Mouse (Mus musculus) midbrain, embryonic 12.5 days (tissue): Measurements from ENCODE around the gene Tlk1. TPM values are rescaled to one million over a fixed set of nuclear protein-coding genes. Genes with fewer than 3 reads are reported as not detected.
A peak's percentile ranks its signal among the peaks of the same experiment; 100 is the strongest.

ENCODE experiments used
- ATAC-seq: fragments of 200-750 bp; cut with Nextera tagmentation; 2 replicates; pipeline ENCODE4 v1.8.0; 2017; ENCODE audit warnings: low read depth, moderate TSS enrichment, moderate library complexity; ENCODE audit not compliant: low FRiP score
- H3K27ac ChIP-seq: fragments of 300-500 bp; sonication (generic); replicated peaks from 2 replicates; pipeline ENCODE4 v1.5.1; 2016; ENCODE audit warnings: mild to moderate bottlenecking
- H3K27me3 ChIP-seq: fragments of 300-500 bp; sonication (generic); 2 replicates; pipeline ENCODE4 v1.6.1; 2016; ENCODE audit warnings: mild to moderate bottlenecking
- H3K36me3 ChIP-seq: fragments of 300-500 bp; sonication (generic); 2 replicates; pipeline ENCODE4 v1.6.1; 2016
- H3K4me1 ChIP-seq: fragments of 300-500 bp; sonication (generic); 2 replicates; pipeline ENCODE4 v1.6.1; 2016
- H3K4me2 ChIP-seq: fragments of 300-500 bp; sonication (generic); replicated peaks from 2 replicates; pipeline ENCODE4 v1.6.1; 2016; ENCODE audit warnings: mild to moderate bottlenecking, moderate library complexity
- H3K4me3 ChIP-seq: fragments of 300-500 bp; sonication (generic); 2 replicates; pipeline ENCODE4 v1.5.1; 2016; ENCODE audit warnings: mild to moderate bottlenecking
- H3K9ac ChIP-seq: fragments of 300-500 bp; sonication (generic); replicated peaks from 2 replicates; pipeline ENCODE4 v1.6.1; 2016; ENCODE audit warnings: mild to moderate bottlenecking, moderate library complexity
- H3K9me3 ChIP-seq: fragments of 300-500 bp; sonication (generic); 2 replicates; pipeline ENCODE4 v1.6.1; 2016; ENCODE audit warnings: mild to moderate bottlenecking
- WGBS: fragments of 180-500 bp; shearing (Covaris S2); methylation state at CpG from one replicate; pipeline ENCODE4 v1.1.7; 2016; 5-methylcytosine and 5-hydroxymethylcytosine counted together
- polyA plus RNA-seq: library from polyadenylated mRNA; unstranded; fragments of >200 nt; fragmentation: Nextera tagmentation; extraction: Ambion mirVana; gene quantifications from 2 replicates; pipeline ENCODE4 v1.2.1, GENCODE M21; 2016

The Tlk1 gene
- polyA plus RNA-seq, 1 experiment from 2014 or later: 35.4 TPM

DNA sequence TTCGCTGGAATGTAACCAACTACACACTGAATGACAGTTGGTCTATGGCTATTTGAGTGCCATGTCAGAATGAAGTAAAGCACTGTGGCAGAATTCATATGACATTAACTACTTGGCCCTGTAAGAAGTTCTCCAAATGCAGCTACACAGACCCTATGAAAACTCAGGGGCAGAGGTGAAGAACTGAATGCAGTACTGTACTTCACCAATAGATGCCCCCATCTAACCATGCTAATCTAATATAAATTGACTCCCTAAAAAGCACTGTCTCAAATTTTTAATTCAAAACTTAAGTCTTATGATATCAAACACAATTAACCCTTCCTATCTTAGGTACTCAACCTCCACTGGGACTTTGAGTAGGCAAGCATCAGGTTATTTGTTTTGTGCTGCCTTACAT lies 45.9 kb downstream of the Tlk1 start:
- Histone ChIP-seq H3K27ac (no peak overlapping the region), H3K9me3 (no peaks in the 10 kb centered on the region), H3K27me3 (no peaks in the 10 kb centered on the region), H3K4me1 (0 out of 2 replicates have a peak, but pooled peaks cover 2% of the 10 kb centered on the region), H3K4me2 (no peak overlapping the region), H3K9ac (no peak overlapping the region), H3K4me3 (no peak overlapping the region), H3K36me3 (no peaks in the 10 kb centered on the region)
- 97% methylated on average over 1 of the region's 1 CpGs for WGBS
- no peak for ATAC-seq

DNA sequence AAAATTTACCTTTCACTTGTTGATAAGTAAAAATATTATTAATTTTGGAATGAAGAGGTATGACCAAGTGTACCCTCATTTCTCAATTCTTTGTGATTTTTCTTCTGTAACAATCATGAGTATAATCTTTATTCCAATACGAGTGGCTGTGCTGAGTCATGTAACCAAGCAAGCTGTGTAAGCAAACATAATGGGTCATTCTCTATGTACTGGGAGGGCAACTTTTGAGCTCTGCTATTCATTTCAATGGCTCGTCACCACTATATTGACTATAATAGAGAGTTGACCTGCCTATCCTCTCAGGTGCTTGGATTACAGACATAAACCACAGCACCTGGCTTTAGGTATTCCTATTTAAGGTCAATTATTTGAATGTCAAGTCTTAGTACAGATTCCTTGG lies 48.8 kb downstream of the Tlk1 start:
- ATAC-seq: no peak
- no peaks in the 10 kb centered on the region for H3K27me3 ChIP-seq

DNA sequence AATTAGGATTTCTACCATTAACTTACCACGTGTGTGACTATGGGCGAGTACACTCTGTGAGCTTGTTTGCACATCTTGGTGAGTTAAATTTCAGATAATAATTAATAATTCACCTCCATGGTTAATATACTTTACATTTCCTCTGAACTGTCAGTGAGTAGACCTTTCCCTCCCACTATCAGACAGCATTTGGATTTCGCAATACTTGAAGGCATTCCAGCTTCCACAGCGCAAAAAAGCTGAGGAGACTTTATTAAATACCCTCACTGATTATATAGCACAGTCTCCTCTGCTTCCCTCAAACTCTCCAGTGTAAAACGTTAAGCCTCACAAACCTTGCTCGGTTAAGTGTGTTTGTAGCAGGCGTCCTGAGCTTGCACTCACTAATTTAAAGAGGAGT lies 60.8 kb downstream of the Tlk1 start:
- 92% methylated on average over 7 of the region's 7 CpGs for WGBS
- no peak for ATAC-seq
- H3K27me3 ChIP-seq: no peaks in the 10 kb centered on the region

More for the DNA sequence above, 48.8 kb downstream of the Tlk1 start:
- H3K4me3 ChIP-seq: no peak overlapping the region
- H3K4me2 ChIP-seq: no peak overlapping the region
- H3K36me3 ChIP-seq: no peaks in the 10 kb centered on the region
- H3K9ac ChIP-seq: no peak overlapping the region
- no peaks in the 10 kb centered on the region for H3K9me3 ChIP-seq
- 76% methylated on average over 2 of the region's 2 CpGs for WGBS
- no peak overlapping the region for H3K27ac ChIP-seq
- H3K4me1 ChIP-seq: 0 out of 2 replicates have a peak, but pooled peaks cover 2% of the 10 kb centered on the region

GRCm38 (mm10) chr2:70762741-70763140 lies 62.8 kb downstream of the Tlk1 start:
- no peaks in the 10 kb centered on the region for H3K27me3 ChIP-seq
- H3K27ac ChIP-seq: no peak overlapping the region
- no peaks in the 10 kb centered on the region for H3K4me1 ChIP-seq
- no peak overlapping the region for H3K4me2 ChIP-seq
- H3K9me3 ChIP-seq: no peaks in the 10 kb centered on the region
- H3K9ac ChIP-seq: no peak overlapping the region
- 94% methylated on average over 1 of the region's 1 CpGs for WGBS
- no peak overlapping the region for H3K4me3 ChIP-seq
- no peak for ATAC-seq
- no peaks in the 10 kb centered on the region for H3K36me3 ChIP-seq

More for the DNA sequence above, 60.8 kb downstream of the Tlk1 start:
- Histone ChIP-seq H3K4me2 (no peak overlapping the region), H3K27ac (no peak overlapping the region), H3K4me1 (no peaks in the 10 kb centered on the region), H3K9ac (no peak overlapping the region), H3K9me3 (no peaks in the 10 kb centered on the region), H3K4me3 (no peak overlapping the region), H3K36me3 (no peaks in the 10 kb centered on the region)

- peaks cover 17% of the 10 kb centered on the region for H3K36me3 ChIP-seq
These were observed 73.4 kb downstream of the Tlk1 start for GRCm38 (mm10) chr2:70752149-70752548.

GRCm38 (mm10) chr2:70751655-70752054 lies 73.9 kb downstream of the Tlk1 start:
- H3K27ac ChIP-seq: no peak overlapping the region
- no peaks in the 10 kb centered on the region for H3K27me3 ChIP-seq
- WGBS: 98% methylated on average over 2 of the region's 2 CpGs
- no peak for ATAC-seq
- no peaks in the 10 kb centered on the region for H3K4me1 ChIP-seq
- peaks cover 15% of the 10 kb centered on the region for H3K36me3 ChIP-seq
- no peak overlapping the region for H3K9ac ChIP-seq
- H3K9me3 ChIP-seq: no peaks in the 10 kb centered on the region
- H3K4me2 ChIP-seq: no peak overlapping the region
- no peak overlapping the region for H3K4me3 ChIP-seq

More at GRCm38 (mm10) chr2:70752149-70752548, 73.4 kb downstream of the Tlk1 start:
- no peak for ATAC-seq
- no peak overlapping the region for H3K4me3 ChIP-seq
- no peak overlapping the region for H3K9ac ChIP-seq
- no peaks in the 10 kb centered on the region for H3K9me3 ChIP-seq
- WGBS: 99% methylated on average over 5 of the region's 5 CpGs
- no peak overlapping the region for H3K27ac ChIP-seq
- no peaks in the 10 kb centered on the region for H3K27me3 ChIP-seq
- no peaks in the 10 kb centered on the region for H3K4me1 ChIP-seq
- H3K4me2 ChIP-seq: no peak overlapping the region

DNA sequence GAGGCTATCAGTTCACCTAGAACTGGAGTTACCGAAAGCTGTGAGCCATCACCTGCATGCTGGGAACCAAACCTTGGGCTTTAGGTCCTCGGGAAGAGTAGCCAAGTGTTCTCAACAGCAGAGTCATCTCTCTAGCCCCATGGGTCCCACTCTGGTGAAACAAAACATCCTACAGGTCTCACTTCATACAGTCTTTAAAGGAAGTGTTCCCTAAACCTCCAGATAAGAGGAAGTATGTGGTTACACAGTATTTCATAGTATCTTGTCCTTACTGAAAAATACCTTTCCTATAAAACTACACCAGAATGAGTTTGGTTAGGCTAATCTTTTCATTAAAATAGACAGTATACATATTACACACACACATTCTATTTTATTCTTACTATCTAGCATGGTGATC lies 82.9 kb downstream of the Tlk1 start:
- H3K9ac ChIP-seq: no peak overlapping the region
- H3K27me3 ChIP-seq: no peaks in the 10 kb centered on the region
- H3K9me3 ChIP-seq: no peaks in the 10 kb centered on the region
- H3K4me3 ChIP-seq: no peak overlapping the region
- 0 out of 2 replicates have a peak overlapping the region, but pooled peaks have one; percentile 25 for H3K27ac ChIP-seq
- peaks cover 44% of the 10 kb centered on the region for H3K36me3 ChIP-seq
- WGBS: 84% methylated on average over 2 of the region's 2 CpGs
- no peak overlapping the region for H3K4me2 ChIP-seq
- peaks cover 4% of the 10 kb centered on the region; the same call in 1 of the 2 replicates for H3K4me1 ChIP-seq
- ATAC-seq: no peak

DNA sequence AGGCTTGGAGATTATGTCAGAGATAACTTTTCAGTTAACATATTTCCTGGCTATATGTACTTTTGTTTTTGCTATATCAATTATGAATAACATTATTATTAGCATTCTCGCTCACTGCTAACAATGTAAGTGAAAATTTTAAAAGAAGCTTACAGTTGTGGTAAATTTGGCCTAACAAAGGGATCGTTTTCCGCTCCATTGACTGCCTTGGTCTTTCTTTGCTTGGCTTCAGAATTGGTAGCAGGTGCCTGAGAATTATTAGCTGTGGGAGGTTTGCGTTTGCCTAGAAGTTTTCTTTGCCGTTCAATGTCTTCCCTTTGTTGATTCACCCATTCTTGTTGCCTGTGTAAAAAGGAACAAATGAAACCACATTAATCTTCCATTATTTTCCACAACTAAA lies 83.6 kb downstream of the Tlk1 start:
- Histone ChIP-seq H3K27me3 (no peaks in the 10 kb centered on the region), H3K36me3 (peaks cover 50% of the 10 kb centered on the region), H3K9me3 (no peaks in the 10 kb centered on the region), H3K4me3 (no peak overlapping the region), H3K9ac (no peak overlapping the region), H3K27ac (no peak overlapping the region), H3K4me2 (no peak overlapping the region), H3K4me1 (peaks cover 4% of the 10 kb centered on the region; the same call in 1 of the 2 replicates)
- 61% methylated on average over 5 of the region's 5 CpGs for WGBS
- ATAC-seq: no peak

- ATAC-seq: no peak
- H3K4me3 ChIP-seq: no peak overlapping the region
- no peak overlapping the region for H3K4me2 ChIP-seq
- H3K4me1 ChIP-seq: no peaks in the 10 kb centered on the region
- no peak overlapping the region for H3K27ac ChIP-seq
- 94% methylated on average over 5 of the region's 5 CpGs for WGBS
- no peak overlapping the region for H3K9ac ChIP-seq
- peaks cover 32% of the 10 kb centered on the region for H3K36me3 ChIP-seq
- H3K9me3 ChIP-seq: no peaks in the 10 kb centered on the region
- H3K27me3 ChIP-seq: no peaks in the 10 kb centered on the region
These were observed 89.5 kb downstream of the Tlk1 start for GRCm38 (mm10) chr2:70736008-70736407.

- Histone ChIP-seq H3K9me3 (no peaks in the 10 kb centered on the region), H3K4me1 (no peaks in the 10 kb centered on the region), H3K27ac (no peak overlapping the region), H3K36me3 (peaks cover 31% of the 10 kb centered on the region), H3K4me3 (no peak overlapping the region), H3K4me2 (no peak overlapping the region), H3K9ac (no peak overlapping the region), H3K27me3 (no peaks in the 10 kb centered on the region)
- WGBS: 85% methylated on average over 3 of the region's 4 CpGs
- no peak for ATAC-seq
These were observed 90.0 kb downstream of the Tlk1 start for GRCm38 (mm10) chr2:70735534-70735933.

DNA sequence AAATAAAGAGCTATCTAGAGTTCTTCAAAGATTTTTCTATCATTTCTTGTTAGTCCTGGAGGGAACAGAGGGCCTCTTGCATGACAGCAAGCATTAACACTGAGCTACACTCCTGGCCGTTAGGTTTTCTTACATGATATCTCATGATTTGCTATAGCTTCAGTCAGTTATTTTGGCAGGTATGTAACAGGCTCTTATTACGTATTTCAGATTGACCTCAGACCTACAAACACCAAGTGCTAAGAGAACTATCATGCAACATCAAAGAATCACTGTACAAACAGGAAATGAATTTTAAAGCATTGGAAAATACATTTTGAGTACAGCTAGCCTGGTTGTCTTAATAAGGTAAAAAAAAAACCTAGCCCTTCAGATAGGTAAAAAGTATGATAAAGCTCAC lies 98.4 kb downstream of the Tlk1 start:
- no peak for ATAC-seq
- H3K9ac ChIP-seq: no peak overlapping the region
- H3K4me1 ChIP-seq: no peaks in the 10 kb centered on the region
- 86% methylated on average over 2 of the region's 2 CpGs for WGBS
- no peak overlapping the region for H3K4me2 ChIP-seq
- no peak overlapping the region for H3K4me3 ChIP-seq
- no peak overlapping the region for H3K27ac ChIP-seq
- H3K36me3 ChIP-seq: peaks cover 33% of the 10 kb centered on the region
- H3K27me3 ChIP-seq: no peaks in the 10 kb centered on the region
- no peaks in the 10 kb centered on the region for H3K9me3 ChIP-seq

- Histone ChIP-seq H3K27ac (no peak overlapping the region), H3K27me3 (no peaks in the 10 kb centered on the region), H3K9me3 (no peaks in the 10 kb centered on the region), H3K4me2 (no peak overlapping the region), H3K9ac (no peak overlapping the region), H3K36me3 (peaks cover 46% of the 10 kb centered on the region), H3K4me3 (no peak overlapping the region), H3K4me1 (no peaks in the 10 kb centered on the region)
- WGBS: 95% methylated on average over 9 of the region's 9 CpGs
- ATAC-seq: no peak
These were observed 101.8 kb downstream of the Tlk1 start for GRCm38 (mm10) chr2:70723610-70724243.

GRCm38 (mm10) chr2:70710878-70711277 lies 114.7 kb downstream of the Tlk1 start:
- Histone ChIP-seq H3K4me2 (no peak overlapping the region), H3K27me3 (no peaks in the 10 kb centered on the region), H3K4me3 (no peak overlapping the region), H3K9ac (no peak overlapping the region), H3K27ac (no peak overlapping the region), H3K36me3 (peaks cover 53% of the 10 kb centered on the region), H3K4me1 (no peaks in the 10 kb centered on the region), H3K9me3 (no peaks in the 10 kb centered on the region)
- no peak for ATAC-seq
- WGBS: 95% methylated on average over 4 of the region's 4 CpGs
